Mouse (Mus musculus) heart, postnatal 10 days (tissue): ENCODE data around the gene Tmem184a. TPM values are rescaled to one million over a fixed set of nuclear protein-coding genes. Genes with fewer than 3 reads are reported as not detected.

Experiments used
- DNase-seq, 2 experiments: peaks; one replicate each; pipeline ENCODE4 v3.0.0; 2021
- intact Hi-C: fragments of 180-260 bp; cut with DNase I; formaldehyde crosslinking; loops from one replicate; pipeline ENCODE4 v1.15.1; 2025
- total RNA-seq, 2 experiments: library from RNA; stranded (reverse); gene quantifications; 2 replicates each; pipeline ENCODE4 v1.2.3; 2021

Tmem184a gene
- total RNA-seq, 2 experiments from 2014 or later: 0.10 to 0.37 TPM

GRCm38 (mm10) chr5:139815964-139816363, 3.8 kb downstream of the Tmem184a start:
- intact Hi-C loops: no loop called here
- no peak for DNase-seq

GRCm38 (mm10) chr5:139813963-139814381, 5.7 kb downstream of the Tmem184a start:
- intact Hi-C loops: no loop called here
- no peak for DNase-seq

- intact Hi-C loops: no loop called here
- DNase-seq: no peak
These were observed 6.6 kb downstream of the Tmem184a start for GRCm38 (mm10) chr5:139813126-139813490.

- intact Hi-C loops: no loop called here
- no peak for DNase-seq
These were observed 7.2 kb downstream of the Tmem184a start for GRCm38 (mm10) chr5:139812398-139813125.

GRCm38 (mm10) chr5:139811677-139812397, 7.9 kb downstream of the Tmem184a start:
- intact Hi-C loops: no loop called here
- DNase-seq: no peak

- intact Hi-C loops: no loop called here
These were observed 10.3 kb downstream of the Tmem184a start for GRCm38 (mm10) chr5:139809397-139809796.

GRCm38 (mm10) chr5:139805924-139806323, 13.8 kb downstream of the Tmem184a start:
- intact Hi-C loops: no loop called here
- DNase-seq: no peak

More at GRCm38 (mm10) chr5:139809397-139809796, 10.3 kb downstream of the Tmem184a start:
- no peak for DNase-seq

- intact Hi-C loops: no loop called here
- DNase-seq: no peak
These were observed 15.1 kb downstream of the Tmem184a start for GRCm38 (mm10) chr5:139804573-139805111.

- no peak for DNase-seq
- intact Hi-C loops: no loop called here
These were observed 15.6 kb downstream of the Tmem184a start for GRCm38 (mm10) chr5:139804107-139804551.

- intact Hi-C loops: no loop called here
- DNase-seq: peak; percentile 64 to 75
These were observed 16.1 kb downstream of the Tmem184a start for GRCm38 (mm10) chr5:139803601-139804102.

- intact Hi-C loops: no loop called here
These were observed 16.6 kb downstream of the Tmem184a start for GRCm38 (mm10) chr5:139803165-139803564.

GRCm38 (mm10) chr5:139801880-139802279, 17.8 kb downstream of the Tmem184a start:
- DNase-seq: no peak
- intact Hi-C loops: no loop called here

More at GRCm38 (mm10) chr5:139803165-139803564, 16.6 kb downstream of the Tmem184a start:
- DNase-seq: no peak

- no peak for DNase-seq
- intact Hi-C loops: no loop called here
These were observed 18.5 kb downstream of the Tmem184a start for GRCm38 (mm10) chr5:139801231-139801630.

GRCm38 (mm10) chr5:139799801-139800590, 19.7 kb downstream of the Tmem184a start:
- intact Hi-C loops: no loop called here
- DNase-seq: no peak

GRCm38 (mm10) chr5:139799041-139799440, 20.7 kb downstream of the Tmem184a start:
- intact Hi-C loops: no loop called here
- no peak for DNase-seq

GRCm38 (mm10) chr5:139798168-139798900, 21.4 kb downstream of the Tmem184a start:
- intact Hi-C loops: no loop called here
- DNase-seq: no peak

GRCm38 (mm10) chr5:139797473-139798167, 22.1 kb downstream of the Tmem184a start:
- peak; percentile 95 to 96 for DNase-seq
- intact Hi-C loops: no loop called here

GRCm38 (mm10) chr5:139796900-139797299, 22.8 kb downstream of the Tmem184a start:
- intact Hi-C loops: no loop called here
- DNase-seq: peak; percentile 93 to 95

GRCm38 (mm10) chr5:139796001-139796620, 23.6 kb downstream of the Tmem184a start:
- peak; percentile 34 to 36 for DNase-seq
- intact Hi-C loops: no loop called here
